In the genomic region with DNA sequence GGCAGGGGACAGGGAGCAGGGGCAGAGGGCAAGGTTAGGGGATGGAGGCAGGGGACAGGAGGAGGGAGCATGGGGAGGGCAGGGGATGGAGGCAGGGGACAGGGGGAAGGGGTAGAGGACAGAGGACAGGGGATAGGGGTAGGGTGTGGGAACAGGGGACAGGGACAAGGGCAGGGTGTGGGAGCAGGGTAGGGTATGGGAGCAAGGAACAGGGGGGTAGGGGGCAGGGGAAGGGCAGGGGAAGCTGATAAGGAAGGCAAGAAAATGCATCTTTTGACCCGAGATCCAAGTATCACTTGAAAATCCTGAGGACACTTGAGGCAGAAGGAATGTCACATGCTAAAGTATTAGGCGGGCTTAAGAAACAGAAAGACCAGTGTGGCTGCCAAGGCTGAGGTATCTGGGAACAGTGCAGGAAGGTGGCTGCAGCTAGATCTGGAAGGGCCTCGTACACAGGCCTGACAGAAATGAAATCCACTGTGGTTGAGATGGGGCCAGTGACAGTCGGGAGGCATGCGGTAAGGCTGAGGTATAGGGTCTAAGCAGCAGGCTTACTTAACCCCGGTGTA, we compare ENCODE assay signal across 24 mouse cellular contexts.
A peak's percentile ranks its signal among the peaks of the same experiment; 100 is the strongest.
DNase-seq lines count a peak whose midpoint lies in the region; ATAC-seq and TF ChIP-seq lines count a peak whose summit lies in the region.
"Had no signal": no experiment of that assay in that cellular context is flagged by ENCODE, and none has a peak within 500 bp of the region (broad histone marks: within the 10 kb centered on the region; RNA-seq: fewer than 3 reads in every experiment).

No protein-coding gene starts in this region.

- H3K27ac ChIP-seq in lung, embryonic 15.5 days = peak overlapping the region; percentile 38
- H3K27ac ChIP-seq in stomach, postnatal 0 days (replicated peaks) = no peak overlapping the region
- H3K27ac ChIP-seq: embryonic facial prominence, embryonic 15.5 days; forebrain, embryonic 13.5 days; heart, adult 2 months; heart, embryonic 13.5 days; limb, embryonic 12.5 days; liver, embryonic 15.5 days; midbrain, embryonic 13.5 days; stomach, embryonic 15.5 days had no signal

- no peak overlapping the region for H3K4me3 ChIP-seq in lung, embryonic 15.5 days
- no peak overlapping the region for H3K4me3 ChIP-seq in stomach, postnatal 0 days (ENCODE audit: low read depth, low read length)
- H3K4me3 ChIP-seq: embryonic facial prominence, embryonic 15.5 days; forebrain, embryonic 13.5 days; heart, adult 2 months; heart, embryonic 13.5 days; limb, embryonic 12.5 days; liver, embryonic 15.5 days; megakaryocyte, embryonic 14.5 days; midbrain, embryonic 13.5 days; stomach, embryonic 15.5 days had no signal

- no peak for TF ChIP-seq CTCF in stomach, postnatal 0 days (IDR thresholded peaks at IDR 0.05; ENCODE audit: low read depth)

- H3K36me3 ChIP-seq in lung, embryonic 15.5 days = no peaks in the 10 kb centered on the region
- no peaks in the 10 kb centered on the region for H3K36me3 ChIP-seq in stomach, postnatal 0 days (ENCODE audit: control insufficient read depth, insufficient read depth, low read length)
- H3K36me3 ChIP-seq: embryonic facial prominence, embryonic 15.5 days; heart, embryonic 13.5 days; limb, embryonic 12.5 days; liver, embryonic 15.5 days; midbrain, embryonic 13.5 days; stomach, embryonic 15.5 days had no signal

- peak; percentile 90 for ATAC-seq in lung, embryonic 15.5 days (ENCODE audit: borderline replicate concordance, extremely low read depth, low FRiP score, low TSS enrichment)
- no peak for ATAC-seq in stomach, postnatal 0 days (ENCODE audit: low FRiP score, low TSS enrichment)
- ATAC-seq: activated CD4-positive, CD25-positive, alpha-beta regulatory T cell, adult 4 months; forebrain, embryonic 13.5 days; hindbrain, embryonic 16.5 days; midbrain, embryonic 13.5 days had no signal

- DNase-seq in spleen, postnatal 4 days (ENCODE audit: low spot score in 2 of 2) = peak; percentile 8 to 49
- DNase-seq in spleen, adult 18-20 months = no peak
- DNase-seq in lung, adult 18-20 months = peak; percentile 20 to 59
- DNase-seq in lung, postnatal 25 days (ENCODE audit: low spot score) = peak; percentile 64
- no peak for DNase-seq in stomach, postnatal 0 days (ENCODE audit: low spot score)
- no peak for DNase-seq in gastrocnemius, postnatal 10 days
- no peak for DNase-seq in Muller cell, postnatal 12 days (ENCODE audit: inconsistent ontology term)
- DNase-seq: adrenal gland, adult 2 months; B cell, adult 2 months; gastrocnemius, postnatal 25 days; heart, adult 2 months; heart, postnatal 10 days; kidney, adult 9 months had no signal

- no peak overlapping the region for H3K4me2 ChIP-seq in lung, embryonic 15.5 days
- no peak overlapping the region for H3K4me2 ChIP-seq in stomach, postnatal 0 days (replicated peaks; ENCODE audit: low read depth)
- H3K4me2 ChIP-seq: embryonic facial prominence, embryonic 15.5 days; forebrain, embryonic 13.5 days; heart, embryonic 13.5 days; limb, embryonic 12.5 days; liver, embryonic 15.5 days; midbrain, embryonic 13.5 days; stomach, embryonic 15.5 days had no signal

- H3K9me3 ChIP-seq in lung, embryonic 15.5 days = no peaks in the 10 kb centered on the region
- H3K9me3 ChIP-seq in stomach, postnatal 0 days (ENCODE audit: control insufficient read depth, low read length) = no peaks in the 10 kb centered on the region
- H3K9me3 ChIP-seq: embryonic facial prominence, embryonic 15.5 days; forebrain, embryonic 13.5 days; heart, embryonic 13.5 days; limb, embryonic 12.5 days; liver, embryonic 15.5 days; megakaryocyte, embryonic 14.5 days; midbrain, embryonic 13.5 days; stomach, embryonic 15.5 days had no signal

- no peaks in the 10 kb centered on the region for H3K4me1 ChIP-seq in lung, embryonic 15.5 days
- no peaks in the 10 kb centered on the region for H3K4me1 ChIP-seq in stomach, postnatal 0 days (replicated peaks; ENCODE audit: control insufficient read depth, insufficient read depth)
- H3K4me1 ChIP-seq: embryonic facial prominence, embryonic 15.5 days; forebrain, embryonic 13.5 days; heart, embryonic 13.5 days; liver, embryonic 15.5 days; megakaryocyte, embryonic 14.5 days; midbrain, embryonic 13.5 days; stomach, embryonic 15.5 days had no signal

- TF ChIP-seq EP300 in stomach, postnatal 0 days (optimal IDR thresholded peaks at IDR 0.05) = no peak

- H3K9ac ChIP-seq in lung, embryonic 15.5 days = no peak overlapping the region
- H3K9ac ChIP-seq in stomach, postnatal 0 days (ENCODE audit: low read length) = no peak overlapping the region
- H3K9ac ChIP-seq: embryonic facial prominence, embryonic 15.5 days; forebrain, embryonic 13.5 days; heart, embryonic 13.5 days; limb, embryonic 12.5 days; liver, embryonic 15.5 days; midbrain, embryonic 13.5 days; stomach, embryonic 15.5 days had no signal

- H3K27me3 ChIP-seq in lung, embryonic 15.5 days = no peaks in the 10 kb centered on the region
- H3K27me3 ChIP-seq in stomach, postnatal 0 days (ENCODE audit: control insufficient read depth, insufficient read depth, low read length) = no peaks in the 10 kb centered on the region
- H3K27me3 ChIP-seq: embryonic facial prominence, embryonic 15.5 days; forebrain, embryonic 13.5 days; limb, embryonic 12.5 days; liver, embryonic 15.5 days; midbrain, embryonic 13.5 days; stomach, embryonic 15.5 days had no signal

- WGBS in lung, embryonic 15.5 days = 53% methylated on average over 6 of the region's 6 CpGs
- 70% methylated on average over 6 of the region's 6 CpGs for WGBS in stomach, postnatal 0 days

Comparison
In these comparisons a context has a peak if more than half of its experiments do, and no peak if none do; other contexts are left out.
1. DNase-seq: peak in spleen, postnatal 4 days (2 of 2), lung, adult 18-20 months (2 of 2) and lung, postnatal 25 days (single experiment); none in spleen, adult 18-20 months (0 of 2), stomach, postnatal 0 days (single experiment), gastrocnemius, postnatal 10 days (single experiment) and Muller cell, postnatal 12 days (single experiment).